Mouse (Mus musculus) stomach, embryonic 16.5 days (tissue): Measurements from ENCODE around the gene Olfr357. TPM values are rescaled to one million over a fixed set of nuclear protein-coding genes. Genes with fewer than 3 reads are reported as not detected.

ENCODE experiments used
- ATAC-seq: fragments of 200-750 bp; cut with Nextera tagmentation; 2 replicates; pipeline ENCODE4 v1.8.0; 2017; ENCODE audit warnings: moderate number of reproducible peaks, moderate TSS enrichment; ENCODE audit not compliant: insufficient read depth, low FRiP score
- H3K27ac ChIP-seq: fragments of 300-500 bp; sonication (generic); 2 replicates; pipeline ENCODE4 v1.5.1; 2014; ENCODE audit warnings: low read length
- H3K27me3 ChIP-seq: fragments of 300-500 bp; sonication (generic); 2 replicates; pipeline ENCODE4 v1.6.1; 2014; ENCODE audit warnings: low read length, control low read depth, mixed read lengths; ENCODE audit not compliant: control insufficient read depth, insufficient read depth
- H3K36me3 ChIP-seq: fragments of 300-500 bp; sonication (generic); 2 replicates; pipeline ENCODE4 v1.6.1; 2014; ENCODE audit warnings: low read length; ENCODE audit not compliant: control insufficient read depth, insufficient read depth
- H3K4me1 ChIP-seq: fragments of 300-500 bp; sonication (generic); 2 replicates; pipeline ENCODE4 v1.6.1; 2014; ENCODE audit warnings: low read length, control low read depth, mixed read lengths; ENCODE audit not compliant: control insufficient read depth, insufficient read depth
- H3K4me2 ChIP-seq: fragments of 300-500 bp; sonication (generic); 2 replicates; pipeline ENCODE4 v1.6.1; 2014; ENCODE audit warnings: low read depth, low read length, mixed read lengths
- H3K4me3 ChIP-seq: fragments of 300-500 bp; sonication (generic); replicated peaks from 2 replicates; pipeline ENCODE4 v1.5.1; 2014; ENCODE audit warnings: mild to moderate bottlenecking, low read length
- H3K9ac ChIP-seq: fragments of 300-500 bp; sonication (generic); 2 replicates; pipeline ENCODE4 v1.6.1; 2014; ENCODE audit warnings: low read length
- H3K9me3 ChIP-seq: fragments of 300-500 bp; sonication (generic); replicated peaks from 2 replicates; pipeline ENCODE4 v1.6.1; 2016; ENCODE audit warnings: low read length, control low read depth; ENCODE audit not compliant: control insufficient read depth
- WGBS: fragments of 180-500 bp; shearing (Covaris S2); extraction: QIAGEN DNeasy Blood & Tissue Kit; methylation state at CpG from one replicate; pipeline ENCODE4 v1.1.7; 2014; 5-methylcytosine and 5-hydroxymethylcytosine counted together
- polyA plus RNA-seq: library from polyadenylated mRNA; unstranded; fragments of >200 nt; fragmentation: Nextera tagmentation; extraction: Ambion mirVana; gene quantifications from 2 replicates; pipeline ENCODE4 v1.2.1, GENCODE M21; 2015

Gene Olfr357
- polyA plus RNA-seq, result not detected in 2 replicates

- H3K27me3 ChIP-seq, result no peaks in the 10 kb centered on the region
- H3K4me2 ChIP-seq, result no peak within 1 kb of the TSS
- no peak within 1 kb of the TSS for H3K9ac ChIP-seq
- no peak within 1 kb of the TSS for H3K4me3 ChIP-seq
- ATAC-seq, result no peak
- WGBS, result 44% methylated on average over 1 of the region's 1 CpGs
- H3K4me1 ChIP-seq, result no peaks in the 10 kb centered on the region
- no peaks in the 10 kb centered on the region for H3K9me3 ChIP-seq
- no peak within 1 kb of the TSS for H3K27ac ChIP-seq
- no peaks in the 10 kb centered on the region for H3K36me3 ChIP-seq
Observed at GRCm38 (mm10) chr2:36993527-36993926, at the start of gene Olfr357. Gene Olfr357, plus strand, starts transcription at chr2:36993827.

GRCm38 (mm10) chr2:36997030-36997429 is 3.4 kb downstream of the Olfr357 start:
- Histone ChIP-seq H3K9me3 (no peaks in the 10 kb centered on the region), H3K4me3 (no peak overlapping the region), H3K27ac (no peak overlapping the region), H3K9ac (no peak overlapping the region), H3K4me1 (no peaks in the 10 kb centered on the region), H3K27me3 (no peaks in the 10 kb centered on the region), H3K36me3 (no peaks in the 10 kb centered on the region), H3K4me2 (no peak overlapping the region)
- ATAC-seq, result no peak
- 77% methylated on average over 1 of the region's 1 CpGs for WGBS

- no peaks in the 10 kb centered on the region for H3K4me1 ChIP-seq
- H3K9ac ChIP-seq, result no peak within 1 kb of the TSS
- H3K36me3 ChIP-seq, result no peaks in the 10 kb centered on the region
- no peak within 1 kb of the TSS for H3K4me3 ChIP-seq
- H3K27ac ChIP-seq, result no peak within 1 kb of the TSS
- no peak for ATAC-seq
- H3K27me3 ChIP-seq, result no peaks in the 10 kb centered on the region
- no peaks in the 10 kb centered on the region for H3K9me3 ChIP-seq
- H3K4me2 ChIP-seq, result no peak within 1 kb of the TSS
Observed at GRCm38 (mm10) chr2:37009235-37009634, 15.6 kb downstream of the Olfr357 start, which contains the start of gene Olfr358. Gene Olfr358, minus strand, starts transcription at chr2:37009335.

Other genes starting within 250 kb of the Olfr357 start
- gene Olfr348, start 209.6 kb upstream of the Olfr357 start, polyA plus RNA-seq, result not detected in 2 replicates
- gene Olfr50, start 203.3 kb upstream of the Olfr357 start, polyA plus RNA-seq, result not detected in 2 replicates
- not detected in 2 replicates for gene Olfr3, start 176.8 kb upstream of the Olfr357 start, polyA plus RNA-seq
- gene Olfr350, start 147.5 kb upstream of the Olfr357 start, polyA plus RNA-seq, result not detected in 2 replicates
- not detected in 2 replicates for gene Olfr351, start 131.2 kb upstream of the Olfr357 start, polyA plus RNA-seq
- not detected in 2 replicates for gene Olfr352, start 125.4 kb upstream of the Olfr357 start, polyA plus RNA-seq
- gene Olfr353, start 100.9 kb upstream of the Olfr357 start, polyA plus RNA-seq, result not detected in 2 replicates
- not detected in 2 replicates for gene Olfr354, start 88.1 kb upstream of the Olfr357 start, polyA plus RNA-seq
- gene Olfr355, start 64.9 kb upstream of the Olfr357 start, polyA plus RNA-seq, result not detected in 2 replicates
- not detected in 2 replicates for gene Olfr356, start 56.7 kb upstream of the Olfr357 start, polyA plus RNA-seq
- gene Olfr358, start 15.5 kb downstream of the Olfr357 start, polyA plus RNA-seq, result not detected in 2 replicates
- gene Olfr360, start 71.9 kb downstream of the Olfr357 start, polyA plus RNA-seq, result not detected in 2 replicates
- not detected in 2 replicates for gene Olfr361, start 95.5 kb downstream of the Olfr357 start, polyA plus RNA-seq
- gene Olfr362, start 124.1 kb downstream of the Olfr357 start, polyA plus RNA-seq, result not detected in 2 replicates
- not detected in 2 replicates for gene Olfr364-ps1, start 145.5 kb downstream of the Olfr357 start, polyA plus RNA-seq
- not detected in 2 replicates for gene Olfr365, start 194.4 kb downstream of the Olfr357 start, polyA plus RNA-seq
- gene Olfr366, start 217.7 kb downstream of the Olfr357 start, polyA plus RNA-seq, result not detected in 2 replicates